22 mouse cellular contexts compared by ENCODE assay signal in genomic region chr4:100057381-100057780, GRCm38 (mm10). TPM values are rescaled to one million over a fixed set of nuclear protein-coding genes. Genes with fewer than 3 reads are reported as not detected.
DNase-seq lines count a peak whose midpoint lies in the region; ATAC-seq and TF ChIP-seq lines count a peak whose summit lies in the region.
"Had no signal": no experiment of that assay in that cellular context is flagged by ENCODE, and none has a peak within 500 bp of the region (broad histone marks: within the 10 kb centered on the region; RNA-seq: fewer than 3 reads in every experiment).

No protein-coding gene starts in this region.

- peaks cover 21% of the 10 kb centered on the region for H3K4me1 ChIP-seq in forebrain, embryonic 10.5 days
- no peaks in the 10 kb centered on the region for H3K4me1 ChIP-seq in forebrain, embryonic 14.5 days (ENCODE audit: control insufficient read depth, insufficient read depth, low read length)
- 0 out of 2 replicates have a peak, but pooled peaks cover 10% of the 10 kb centered on the region for H3K4me1 ChIP-seq in heart, embryonic 10.5 days
- no peaks in the 10 kb centered on the region for H3K4me1 ChIP-seq in liver, embryonic 11.5 days (replicated peaks; ENCODE audit: control insufficient read depth, insufficient read depth, low read length)
- H3K4me1 ChIP-seq in liver, postnatal 0 days (ENCODE audit: insufficient read depth), result no peaks in the 10 kb centered on the region
- H3K4me1 ChIP-seq: hindbrain, embryonic 13.5 days had no signal

- H3K9me3 ChIP-seq in forebrain, embryonic 10.5 days, result no peaks in the 10 kb centered on the region
- H3K9me3 ChIP-seq in forebrain, embryonic 14.5 days (replicated peaks; ENCODE audit: control insufficient read depth, low read length), result no peaks in the 10 kb centered on the region
- no peaks in the 10 kb centered on the region for H3K9me3 ChIP-seq in heart, embryonic 10.5 days
- no peaks in the 10 kb centered on the region for H3K9me3 ChIP-seq in liver, embryonic 11.5 days (ENCODE audit: control insufficient read depth, low read length)
- H3K9me3 ChIP-seq in liver, postnatal 0 days (ENCODE audit: low read length), result no peaks in the 10 kb centered on the region
- H3K9me3 ChIP-seq: forebrain, embryonic 15.5 days; heart, embryonic 13.5 days; hindbrain, embryonic 10.5 days; hindbrain, embryonic 13.5 days had no signal

- no peak overlapping the region for H3K27ac ChIP-seq in forebrain, embryonic 10.5 days
- H3K27ac ChIP-seq in forebrain, embryonic 14.5 days (ENCODE audit: low read depth, low read length), result no peak overlapping the region
- no peak overlapping the region for H3K27ac ChIP-seq in heart, embryonic 10.5 days
- no peak overlapping the region for H3K27ac ChIP-seq in liver, embryonic 11.5 days (ENCODE audit: low read depth, low read length)
- no peak overlapping the region for H3K27ac ChIP-seq in liver, postnatal 0 days (ENCODE audit: low read depth)
- H3K27ac ChIP-seq: forebrain, embryonic 15.5 days; heart, embryonic 13.5 days; hindbrain, embryonic 10.5 days; hindbrain, embryonic 13.5 days had no signal

- WGBS in forebrain, embryonic 10.5 days, result 91% methylated on average over 13 of the region's 13 CpGs
- 85% methylated on average over 13 of the region's 13 CpGs for WGBS in forebrain, embryonic 14.5 days
- WGBS in heart, embryonic 10.5 days, result 87% methylated on average over 13 of the region's 13 CpGs
- 82% methylated on average over 13 of the region's 13 CpGs for WGBS in liver, embryonic 11.5 days
- WGBS in liver, postnatal 0 days (ENCODE audit: insufficient replicate concordance), result 82% methylated on average over 13 of the region's 13 CpGs

- no peaks in the 10 kb centered on the region for H3K36me3 ChIP-seq in forebrain, embryonic 10.5 days (replicated peaks)
- no peaks in the 10 kb centered on the region for H3K36me3 ChIP-seq in forebrain, embryonic 14.5 days (ENCODE audit: control insufficient read depth, insufficient read depth, low read length)
- no peaks in the 10 kb centered on the region for H3K36me3 ChIP-seq in heart, embryonic 10.5 days
- no peaks in the 10 kb centered on the region for H3K36me3 ChIP-seq in liver, embryonic 11.5 days (ENCODE audit: control insufficient read depth, insufficient read depth, low read length)
- no peaks in the 10 kb centered on the region for H3K36me3 ChIP-seq in liver, postnatal 0 days (replicated peaks; ENCODE audit: insufficient read depth, low read length)
- H3K36me3 ChIP-seq: forebrain, embryonic 15.5 days; heart, embryonic 13.5 days; hindbrain, embryonic 10.5 days; hindbrain, embryonic 13.5 days had no signal

- peak; percentile 8 for DNase-seq in forebrain, embryonic 10.5 days (ENCODE audit: extremely low spot score, low spot score)
- DNase-seq in forebrain, embryonic 14.5 days (ENCODE audit: low spot score), result no peak
- peak; percentile 1 for DNase-seq in heart, embryonic 10.5 days (ENCODE audit: low spot score)
- DNase-seq in heart, postnatal 14 days, result no peak
- DNase-seq in liver, embryonic 11.5 days (ENCODE audit: low spot score), result peak; percentile 11
- no peak for DNase-seq in liver, postnatal 0 days
- DNase-seq: adrenal gland, adult 8-10 months; adrenal gland, postnatal 25 days; cerebellum, adult 11-12 months; cerebellum, adult 9-10 months; cerebellum, postnatal 14 days; gastrocnemius, postnatal 10 days; gastrocnemius, postnatal 36 days; heart, adult 18-20 months; heart, postnatal 36 days had no signal

- no peaks in the 10 kb centered on the region for H3K27me3 ChIP-seq in forebrain, embryonic 10.5 days (ENCODE audit: poor library complexity, severe bottlenecking)
- H3K27me3 ChIP-seq in forebrain, embryonic 14.5 days (replicated peaks; ENCODE audit: control insufficient read depth, insufficient read depth, low read length), result no peaks in the 10 kb centered on the region
- peaks cover 18% of the 10 kb centered on the region; the same call in 1 of the 2 replicates for H3K27me3 ChIP-seq in heart, embryonic 10.5 days (ENCODE audit: insufficient read depth, poor library complexity, severe bottlenecking)
- no peaks in the 10 kb centered on the region for H3K27me3 ChIP-seq in liver, embryonic 11.5 days (replicated peaks; ENCODE audit: control insufficient read depth, insufficient read depth, low read length)
- H3K27me3 ChIP-seq in liver, postnatal 0 days (ENCODE audit: insufficient read depth, low read length), result no peaks in the 10 kb centered on the region
- H3K27me3 ChIP-seq: forebrain, embryonic 15.5 days; heart, embryonic 13.5 days; hindbrain, embryonic 13.5 days had no signal

- no peak overlapping the region for H3K4me2 ChIP-seq in forebrain, embryonic 14.5 days (ENCODE audit: low read length)
- H3K4me2 ChIP-seq in liver, embryonic 11.5 days, result no peak overlapping the region
- no peak overlapping the region for H3K4me2 ChIP-seq in liver, postnatal 0 days (ENCODE audit: low read depth, low read length)
- H3K4me2 ChIP-seq: forebrain, embryonic 15.5 days; heart, embryonic 13.5 days; hindbrain, embryonic 13.5 days had no signal

- no peak for ATAC-seq in forebrain, embryonic 14.5 days
- no peak for ATAC-seq in liver, embryonic 11.5 days (replicated peaks; ENCODE audit: low FRiP score)
- no peak for ATAC-seq in liver, postnatal 0 days
- ATAC-seq: activated CD4-positive, CD25-positive, alpha-beta regulatory T cell, adult 4 months; forebrain, embryonic 15.5 days; hindbrain, embryonic 16.5 days; intestine, postnatal 0 days had no signal

- TF ChIP-seq CTCF in liver, postnatal 0 days (IDR thresholded peaks at IDR 0.05; ENCODE audit: low read depth), result no peak

- TF ChIP-seq EP300 in liver, postnatal 0 days (IDR thresholded peaks at IDR 0.05; ENCODE audit: low read depth), result no peak

- intact Hi-C loops in heart, postnatal 14 days (cut with DNase I), result no loop called here

- no peak overlapping the region for H3K9ac ChIP-seq in forebrain, embryonic 14.5 days (ENCODE audit: low read length)
- H3K9ac ChIP-seq in liver, embryonic 11.5 days (ENCODE audit: low read depth, low read length), result no peak overlapping the region
- no peak overlapping the region for H3K9ac ChIP-seq in liver, postnatal 0 days (replicated peaks)
- H3K9ac ChIP-seq: forebrain, embryonic 15.5 days; heart, embryonic 13.5 days; hindbrain, embryonic 13.5 days had no signal

- H3K4me3 ChIP-seq in forebrain, embryonic 10.5 days, result no peak overlapping the region
- H3K4me3 ChIP-seq in forebrain, embryonic 14.5 days (ENCODE audit: low read depth, low read length), result no peak overlapping the region
- no peak overlapping the region for H3K4me3 ChIP-seq in heart, embryonic 10.5 days
- no peak overlapping the region for H3K4me3 ChIP-seq in liver, embryonic 11.5 days (ENCODE audit: low read depth, low read length)
- no peak overlapping the region for H3K4me3 ChIP-seq in liver, postnatal 0 days (ENCODE audit: low read depth, low read length)
- H3K4me3 ChIP-seq: forebrain, embryonic 15.5 days; heart, embryonic 13.5 days; hindbrain, embryonic 10.5 days; hindbrain, embryonic 13.5 days had no signal

RNA-seq across cellular contexts. Expression of gene Ror1, which starts 38.2 kb away (rescaled TPM):
- polyA plus RNA-seq in forebrain, embryonic 10.5 days (2016; fragmentation: Nextera tagmentation; extraction: Ambion mirVana), result 7.0 and 7.1 TPM in 2 replicates
- 0.84 and 1.1 TPM in 2 replicates for polyA plus RNA-seq in forebrain, embryonic 14.5 days (2014; fragmentation: Nextera tagmentation; extraction: Ambion mirVana)
- polyA plus RNA-seq in heart, embryonic 10.5 days (2016; fragmentation: Nextera tagmentation; extraction: Ambion mirVana), result 8.2 and 9.3 TPM in 2 replicates
- total RNA-seq in heart, postnatal 14 days (2021), result 10 to 100 TPM in 1 of 2 experiments, 1 to 10 TPM in 1; 9.3 to 12.0 TPM
- 3.9 and 4.1 TPM in 2 replicates for polyA plus RNA-seq in liver, embryonic 11.5 days (2014; fragmentation: Nextera tagmentation; extraction: Ambion mirVana)
- polyA plus RNA-seq in liver, postnatal 0 days (2015; fragmentation: Nextera tagmentation; extraction: Ambion mirVana), result 0.24 and 0.29 TPM in 2 replicates
- polyA plus RNA-seq: activated CD4-positive, CD25-positive, alpha-beta regulatory T cell, adult 4 months had no signal

Comparison
In these comparisons a context has a peak if more than half of its experiments do, and no peak if none do; other contexts are left out.
1. DNase-seq: peak in forebrain, embryonic 10.5 days (single experiment), heart, embryonic 10.5 days (single experiment) and liver, embryonic 11.5 days (single experiment); none in forebrain, embryonic 14.5 days (single experiment), heart, postnatal 14 days (0 of 2) and liver, postnatal 0 days (single experiment).